Mouse (Mus musculus): ENCODE measurements around the gene Nrbf2. TPM values are rescaled to one million over a fixed set of nuclear protein-coding genes. Genes with fewer than 3 reads are reported as not detected.

The Nrbf2 gene
- polyA plus RNA-seq, 1 experiment, result 20.2 TPM

- no peak overlapping the region for H3K4me3 ChIP-seq (ENCODE audit: insufficient read depth, low read length)
- no peak for TF ChIP-seq CTCF (IDR thresholded peaks at IDR 0.05; ENCODE audit: extremely low read depth, insufficient read depth, low read length)
- no peak for TF ChIP-seq POLR2A (IDR thresholded peaks at IDR 0.05; ENCODE audit: extremely low read depth, insufficient read depth, low read length)
- H3K4me1 ChIP-seq (ENCODE audit: control insufficient read depth, insufficient read depth, low read length), result no peaks in the 10 kb centered on the region
- no peak overlapping the region for H3K27ac ChIP-seq (ENCODE audit: insufficient read depth, low read length)
Observed at GRCm38 (mm10) chr10:67296482-67297152, 11.5 kb upstream of the Nrbf2 start.

- no peak for TF ChIP-seq CTCF (IDR thresholded peaks at IDR 0.05; ENCODE audit: extremely low read depth, insufficient read depth, low read length)
- TF ChIP-seq POLR2A (IDR thresholded peaks at IDR 0.05; ENCODE audit: extremely low read depth, insufficient read depth, low read length), result no peak
- Histone ChIP-seq H3K27ac (ENCODE audit: insufficient read depth, low read length) (no peak overlapping the region), H3K4me3 (ENCODE audit: insufficient read depth, low read length) (no peak overlapping the region), H3K4me1 (ENCODE audit: control insufficient read depth, insufficient read depth, low read length) (no peaks in the 10 kb centered on the region)
Observed at GRCm38 (mm10) chr10:67295938-67296466, 10.9 kb upstream of the Nrbf2 start.

- TF ChIP-seq CTCF (IDR thresholded peaks at IDR 0.05; ENCODE audit: extremely low read depth, insufficient read depth, low read length) (no peak), POLR2A (IDR thresholded peaks at IDR 0.05; ENCODE audit: extremely low read depth, insufficient read depth, low read length) (no peak)
- Histone ChIP-seq H3K4me3 (ENCODE audit: insufficient read depth, low read length) (no peak overlapping the region), H3K4me1 (ENCODE audit: control insufficient read depth, insufficient read depth, low read length) (no peaks in the 10 kb centered on the region), H3K27ac (ENCODE audit: insufficient read depth, low read length) (no peak overlapping the region)
Observed at GRCm38 (mm10) chr10:67295331-67295730, 10.2 kb upstream of the Nrbf2 start.

DNA sequence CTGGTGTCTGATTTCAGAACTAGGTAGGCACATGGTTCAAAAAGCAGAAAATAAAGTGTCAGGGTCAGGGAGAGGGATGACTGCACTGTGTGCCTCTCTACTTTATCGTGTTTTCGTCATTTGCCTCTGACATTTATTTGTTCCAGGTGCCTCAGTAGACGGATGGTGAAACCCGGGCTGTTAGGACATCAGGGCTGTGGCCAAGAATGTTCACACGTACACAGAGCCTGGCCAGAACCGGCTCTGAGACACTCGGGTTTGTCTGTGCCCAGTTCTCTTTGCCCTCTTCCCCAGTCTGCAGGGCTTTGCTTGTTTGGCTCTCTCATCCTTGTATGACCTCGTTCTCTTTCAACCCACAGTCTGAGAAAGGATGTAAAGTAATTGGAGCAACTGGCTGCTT is 6.0 kb upstream of the Nrbf2 start:
- Histone ChIP-seq H3K4me3 (ENCODE audit: insufficient read depth, low read length) (no peak overlapping the region), H3K27ac (ENCODE audit: insufficient read depth, low read length) (no peak overlapping the region), H3K4me1 (ENCODE audit: control insufficient read depth, insufficient read depth, low read length) (no peaks in the 10 kb centered on the region)
- TF ChIP-seq POLR2A (IDR thresholded peaks at IDR 0.05; ENCODE audit: extremely low read depth, insufficient read depth, low read length), result no peak
- TF ChIP-seq CTCF (IDR thresholded peaks at IDR 0.05; ENCODE audit: extremely low read depth, insufficient read depth, low read length), result no peak

DNA sequence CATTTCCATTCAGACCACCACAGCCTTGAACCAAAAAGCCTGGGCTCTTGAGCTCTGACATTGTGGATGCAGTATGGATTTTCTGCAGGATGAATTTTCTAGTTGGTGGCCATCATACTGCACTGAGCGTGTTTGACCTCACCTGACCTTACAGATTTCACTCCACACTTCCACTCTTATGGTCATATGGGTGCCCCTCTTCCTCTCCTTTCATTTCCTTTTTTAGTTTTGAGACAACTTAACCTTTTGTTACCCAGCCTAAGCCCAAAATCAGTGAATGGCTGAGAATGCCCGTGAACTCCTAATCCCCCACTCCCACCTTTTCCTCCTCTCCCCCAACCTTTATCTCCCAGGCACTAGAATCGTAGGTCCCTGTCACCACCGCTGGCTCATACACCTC is 5.5 kb upstream of the Nrbf2 start:
- no peaks in the 10 kb centered on the region for H3K4me1 ChIP-seq (ENCODE audit: control insufficient read depth, insufficient read depth, low read length)
- H3K27ac ChIP-seq (ENCODE audit: insufficient read depth, low read length), result no peak overlapping the region
- H3K4me3 ChIP-seq (ENCODE audit: insufficient read depth, low read length), result no peak overlapping the region
- no peak for TF ChIP-seq CTCF (IDR thresholded peaks at IDR 0.05; ENCODE audit: extremely low read depth, insufficient read depth, low read length)
- TF ChIP-seq POLR2A (IDR thresholded peaks at IDR 0.05; ENCODE audit: extremely low read depth, insufficient read depth, low read length), result no peak

- Histone ChIP-seq H3K27ac (ENCODE audit: insufficient read depth, low read length) (no peak overlapping the region), H3K4me1 (ENCODE audit: control insufficient read depth, insufficient read depth, low read length) (peaks cover 9% of the 10 kb centered on the region), H3K4me3 (ENCODE audit: insufficient read depth, low read length) (no peak overlapping the region)
- no peak for TF ChIP-seq CTCF (IDR thresholded peaks at IDR 0.05; ENCODE audit: extremely low read depth, insufficient read depth, low read length)
- TF ChIP-seq POLR2A (IDR thresholded peaks at IDR 0.05; ENCODE audit: extremely low read depth, insufficient read depth, low read length), result no peak
Observed at GRCm38 (mm10) chr10:67287877-67288276, 2.8 kb upstream of the Nrbf2 start.

DNA sequence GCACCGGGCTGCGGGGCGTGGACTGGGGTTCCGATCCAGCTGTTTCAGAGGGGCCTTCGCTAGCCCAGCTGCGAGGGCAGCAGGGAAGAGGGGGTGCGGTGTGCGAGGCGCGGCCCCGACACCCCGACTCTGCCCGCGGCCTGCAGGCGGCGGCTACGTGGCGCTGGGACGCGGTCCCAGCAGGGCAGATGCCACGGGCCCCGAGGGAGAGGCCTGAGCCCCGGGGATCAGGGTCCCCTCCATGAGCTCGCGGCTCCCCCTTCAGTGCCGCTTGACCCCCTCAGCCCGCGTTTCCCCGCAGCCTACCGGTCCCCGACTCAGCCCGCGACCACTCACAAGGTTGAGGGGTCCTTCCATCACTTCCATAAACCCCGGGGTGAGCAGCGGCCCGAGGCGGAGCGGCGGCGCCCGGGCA is 337 bp downstream of the Nrbf2 start:
- H3K27ac ChIP-seq (ENCODE audit: insufficient read depth, low read length), result peak overlapping the region; percentile 91
- H3K4me1 ChIP-seq (ENCODE audit: control insufficient read depth, insufficient read depth, low read length), result peaks cover 13% of the 10 kb centered on the region
- no peak for TF ChIP-seq CTCF (IDR thresholded peaks at IDR 0.05; ENCODE audit: extremely low read depth, insufficient read depth, low read length)
- TF ChIP-seq POLR2A (IDR thresholded peaks at IDR 0.05; ENCODE audit: extremely low read depth, insufficient read depth, low read length), result no peak
- peak overlapping the region; percentile 89 for H3K4me3 ChIP-seq (ENCODE audit: insufficient read depth, low read length)

DNA sequence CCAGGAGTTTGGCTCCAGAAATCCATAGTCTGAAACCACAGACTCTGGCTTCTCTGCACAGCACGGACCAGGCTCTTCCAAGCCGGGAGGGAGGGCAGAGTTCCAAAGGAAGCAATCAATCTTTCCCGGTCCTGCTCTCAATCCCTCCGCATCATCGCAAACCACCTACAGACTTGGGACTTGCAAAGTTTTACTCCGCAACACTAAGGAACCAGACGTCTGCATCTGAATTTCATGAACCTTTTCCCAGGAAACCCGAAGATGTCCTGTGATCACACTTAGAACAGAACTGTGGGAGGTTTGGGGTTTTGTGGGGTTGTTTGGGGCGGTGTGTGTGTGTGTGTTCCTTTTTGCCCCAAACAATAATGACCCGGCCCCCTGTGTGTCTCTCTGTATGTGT is 794 bp downstream of the Nrbf2 start:
- Histone ChIP-seq H3K27ac (ENCODE audit: insufficient read depth, low read length) (no peak overlapping the region), H3K4me3 (ENCODE audit: insufficient read depth, low read length) (peak overlapping the region; percentile 89), H3K4me1 (ENCODE audit: control insufficient read depth, insufficient read depth, low read length) (peaks cover 13% of the 10 kb centered on the region)
- no peak for TF ChIP-seq CTCF (IDR thresholded peaks at IDR 0.05; ENCODE audit: extremely low read depth, insufficient read depth, low read length)

GRCm38 (mm10) chr10:67283516-67283915 is 1.6 kb downstream of the Nrbf2 start:
- no peak for TF ChIP-seq CTCF (IDR thresholded peaks at IDR 0.05; ENCODE audit: extremely low read depth, insufficient read depth, low read length)
- TF ChIP-seq POLR2A (IDR thresholded peaks at IDR 0.05; ENCODE audit: extremely low read depth, insufficient read depth, low read length), result no peak
- Histone ChIP-seq H3K4me1 (ENCODE audit: control insufficient read depth, insufficient read depth, low read length) (peaks cover 13% of the 10 kb centered on the region), H3K4me3 (ENCODE audit: insufficient read depth, low read length) (peak overlapping the region; percentile 89; the same call in 1 of the 2 replicates), H3K27ac (ENCODE audit: insufficient read depth, low read length) (no peak overlapping the region)

DNA sequence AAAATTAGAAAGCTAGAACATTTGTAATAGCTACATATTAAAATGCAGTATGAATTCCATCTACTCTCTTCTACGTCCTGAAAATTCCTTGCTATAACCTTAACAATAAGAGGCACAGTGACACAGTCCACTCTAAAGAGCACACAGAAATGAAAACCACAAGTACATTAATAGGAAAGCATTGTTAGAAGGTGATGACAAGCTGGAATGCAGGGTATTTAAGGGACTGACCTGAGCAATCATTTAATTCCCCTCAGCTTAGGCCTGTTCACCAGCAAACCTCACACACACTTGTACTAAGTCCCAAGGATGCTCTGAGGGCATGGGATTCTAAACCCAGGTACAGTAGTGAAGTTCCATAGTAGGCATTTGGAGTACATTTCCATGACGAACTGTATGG is 2.6 kb downstream of the Nrbf2 start:
- TF ChIP-seq POLR2A (IDR thresholded peaks at IDR 0.05; ENCODE audit: extremely low read depth, insufficient read depth, low read length), result no peak
- TF ChIP-seq CTCF (IDR thresholded peaks at IDR 0.05; ENCODE audit: extremely low read depth, insufficient read depth, low read length), result no peak
- Histone ChIP-seq H3K4me1 (ENCODE audit: control insufficient read depth, insufficient read depth, low read length) (peaks cover 13% of the 10 kb centered on the region), H3K4me3 (ENCODE audit: insufficient read depth, low read length) (no peak overlapping the region), H3K27ac (ENCODE audit: insufficient read depth, low read length) (no peak overlapping the region)
